ENCODE assay signal across 9 mouse cellular contexts in genomic region chr2:36009386-36009785, GRCm38 (mm10). TPM values are rescaled to one million over a fixed set of nuclear protein-coding genes. Genes with fewer than 3 reads are reported as not detected.
DNase-seq lines count a peak whose midpoint lies in the region; ATAC-seq lines count a peak whose summit lies in the region.
"Had no signal": no experiment of that assay in that cellular context is flagged by ENCODE, and none has a peak within 500 bp of the region (broad histone marks: within the 10 kb centered on the region; RNA-seq: fewer than 3 reads in every experiment).

No protein-coding gene starts in this region.

- H3K4me2 ChIP-seq in kidney, embryonic 15.5 days, result no peak overlapping the region
- no peak overlapping the region for H3K4me2 ChIP-seq in midbrain, embryonic 16.5 days (ENCODE audit: low read length)
- H3K4me2 ChIP-seq: embryonic facial prominence, embryonic 12.5 days had no signal

- no peak for ATAC-seq in kidney, embryonic 15.5 days (replicated peaks; ENCODE audit: low FRiP score)
- ATAC-seq in midbrain, embryonic 16.5 days, result peak; percentile 47; the same call in 1 of the 2 replicates

- 18% methylated on average over 4 of the region's 4 CpGs for WGBS in kidney, embryonic 15.5 days
- 25% methylated on average over 4 of the region's 4 CpGs for WGBS in limb, embryonic 10.5 days
- WGBS in midbrain, embryonic 16.5 days, result 22% methylated on average over 4 of the region's 4 CpGs

- peaks cover 37% of the 10 kb centered on the region for H3K27me3 ChIP-seq in kidney, embryonic 15.5 days
- peaks cover 45% of the 10 kb centered on the region for H3K27me3 ChIP-seq in limb, embryonic 10.5 days (ENCODE audit: low read depth, poor library complexity, severe bottlenecking)
- H3K27me3 ChIP-seq in midbrain, embryonic 16.5 days (ENCODE audit: control insufficient read depth, insufficient read depth, low read depth, low read length), result peaks cover 10% of the 10 kb centered on the region; the same call in 1 of the 2 replicates
- no peaks in the 10 kb centered on the region; the same call in 1 of the 2 replicates for H3K27me3 ChIP-seq in splenic B cell, adult 2 months (ENCODE audit: control insufficient read depth, insufficient read depth, low read length, poor library complexity, severe bottlenecking)

- no peaks in the 10 kb centered on the region for H3K36me3 ChIP-seq in kidney, embryonic 15.5 days
- no peaks in the 10 kb centered on the region for H3K36me3 ChIP-seq in limb, embryonic 10.5 days
- no peaks in the 10 kb centered on the region for H3K36me3 ChIP-seq in midbrain, embryonic 16.5 days (ENCODE audit: control insufficient read depth, insufficient read depth, low read length)
- no peaks in the 10 kb centered on the region for H3K36me3 ChIP-seq in splenic B cell, adult 2 months (ENCODE audit: control insufficient read depth, insufficient read depth, low read length, poor library complexity, severe bottlenecking)
- H3K36me3 ChIP-seq: embryonic facial prominence, embryonic 12.5 days had no signal

- H3K27ac ChIP-seq in kidney, embryonic 15.5 days, result no peak overlapping the region
- no peak overlapping the region for H3K27ac ChIP-seq in limb, embryonic 10.5 days
- no peak overlapping the region for H3K27ac ChIP-seq in midbrain, embryonic 16.5 days (ENCODE audit: low read length)
- H3K27ac ChIP-seq: embryonic facial prominence, embryonic 12.5 days had no signal

- no peak overlapping the region for H3K4me3 ChIP-seq in kidney, embryonic 15.5 days (replicated peaks)
- no peak overlapping the region for H3K4me3 ChIP-seq in limb, embryonic 10.5 days
- H3K4me3 ChIP-seq in midbrain, embryonic 16.5 days (ENCODE audit: low read depth, low read length), result no peak overlapping the region
- H3K4me3 ChIP-seq: embryonic facial prominence, embryonic 12.5 days had no signal

- DNase-seq in kidney, adult 8-10 months, result peak; percentile 40 to 45
- DNase-seq in adrenal gland, adult 2 months, result peak; percentile 74
- DNase-seq in embryo, embryonic 10.5 days (ENCODE audit: low spot score), result peak; percentile 91
- peak; percentile 84 for DNase-seq in heart, postnatal 4 days
- DNase-seq in limb, embryonic 10.5 days (ENCODE audit: low spot score), result peak; percentile 85
- DNase-seq in splenic B cell, adult 2 months (ENCODE audit: low read depth, low spot score), result peak; percentile 76

- no peaks in the 10 kb centered on the region for H3K9me3 ChIP-seq in kidney, embryonic 15.5 days (replicated peaks)
- H3K9me3 ChIP-seq in limb, embryonic 10.5 days (replicated peaks), result no peaks in the 10 kb centered on the region
- H3K9me3 ChIP-seq in midbrain, embryonic 16.5 days (replicated peaks; ENCODE audit: control insufficient read depth, low read length, poor library complexity, severe bottlenecking), result no peaks in the 10 kb centered on the region
- H3K9me3 ChIP-seq: embryonic facial prominence, embryonic 12.5 days had no signal

- H3K9ac ChIP-seq in kidney, embryonic 15.5 days, result no peak overlapping the region
- no peak overlapping the region for H3K9ac ChIP-seq in midbrain, embryonic 16.5 days (ENCODE audit: low read depth, low read length)
- H3K9ac ChIP-seq: embryonic facial prominence, embryonic 12.5 days had no signal

- H3K4me1 ChIP-seq in kidney, embryonic 15.5 days, result peaks cover 20% of the 10 kb centered on the region
- peaks cover 13% of the 10 kb centered on the region for H3K4me1 ChIP-seq in limb, embryonic 10.5 days
- H3K4me1 ChIP-seq in midbrain, embryonic 16.5 days (ENCODE audit: control insufficient read depth, insufficient read depth, low read length), result peaks cover 8% of the 10 kb centered on the region

RNA-seq across cellular contexts. Expression of gene Ttll11, which starts 29.7 kb away (rescaled TPM):
- polyA plus RNA-seq in kidney, embryonic 15.5 days (2015; fragmentation: Nextera tagmentation; extraction: Ambion mirVana), result 0.36 and 0.88 TPM in 2 replicates
- 1 to 10 TPM; 2.1 to 6.1 TPM for total RNA-seq in adrenal gland, adult 2 months (2021)
- 3.9 and 4.0 TPM in 2 replicates for polyA plus RNA-seq in adrenal gland, adult 2 months (2012; rRNA removed)
- 1 to 10 TPM; 2.2 to 2.7 TPM for total RNA-seq in heart, postnatal 4 days (2021)
- 0.65 TPM in 2 replicates for polyA plus RNA-seq in limb, embryonic 10.5 days (2016; fragmentation: Nextera tagmentation; extraction: Ambion mirVana)
- 4.3 and 4.9 TPM in 2 replicates for polyA plus RNA-seq in midbrain, embryonic 16.5 days (2015; fragmentation: Nextera tagmentation; extraction: Ambion mirVana)

RNA-seq across cellular contexts. Expression of gene Ndufa8, which starts 39.8 kb away (rescaled TPM):
- polyA plus RNA-seq in kidney, embryonic 15.5 days (2015; fragmentation: Nextera tagmentation; extraction: Ambion mirVana), result 252 and 254 TPM in 2 replicates
- 100 to 1,000 TPM; 192 to 258 TPM for total RNA-seq in adrenal gland, adult 2 months (2021)
- 42.9 and 48.8 TPM in 2 replicates for polyA plus RNA-seq in adrenal gland, adult 2 months (2012; rRNA removed)
- total RNA-seq in heart, postnatal 4 days (2021), result 100 to 1,000 TPM; 487 to 501 TPM
- 208 and 218 TPM in 2 replicates for polyA plus RNA-seq in limb, embryonic 10.5 days (2016; fragmentation: Nextera tagmentation; extraction: Ambion mirVana)
- polyA plus RNA-seq in midbrain, embryonic 16.5 days (2015; fragmentation: Nextera tagmentation; extraction: Ambion mirVana), result 293 and 307 TPM in 2 replicates

RNA-seq across cellular contexts. Expression of gene Morn5, which starts 39.9 kb away (rescaled TPM):
- polyA plus RNA-seq in kidney, embryonic 15.5 days (2015; fragmentation: Nextera tagmentation; extraction: Ambion mirVana), result 0.40 and 0.91 TPM in 2 replicates
- total RNA-seq in adrenal gland, adult 2 months (2021), result not detected
- 0.33 TPM in 1 of 2 replicates, not detected in the other for polyA plus RNA-seq in adrenal gland, adult 2 months (2012; rRNA removed)
- total RNA-seq in heart, postnatal 4 days (2021), result not detected
- polyA plus RNA-seq in limb, embryonic 10.5 days (2016; fragmentation: Nextera tagmentation; extraction: Ambion mirVana), result 0.35 TPM in 1 of 2 replicates, not detected in the other
- polyA plus RNA-seq in midbrain, embryonic 16.5 days (2015; fragmentation: Nextera tagmentation; extraction: Ambion mirVana), result 2.9 and 3.5 TPM in 2 replicates
